Mouse (Mus musculus) spleen, postnatal 10 days (tissue): ENCODE measurements around the gene Grik1.

Source experiments
- DNase-seq, 2 experiments: peaks; one replicate each; pipeline ENCODE4 v3.0.0; 2021 to 2022; ENCODE audit warnings: low spot score in 2 of 2

Grik1 gene

DNA sequence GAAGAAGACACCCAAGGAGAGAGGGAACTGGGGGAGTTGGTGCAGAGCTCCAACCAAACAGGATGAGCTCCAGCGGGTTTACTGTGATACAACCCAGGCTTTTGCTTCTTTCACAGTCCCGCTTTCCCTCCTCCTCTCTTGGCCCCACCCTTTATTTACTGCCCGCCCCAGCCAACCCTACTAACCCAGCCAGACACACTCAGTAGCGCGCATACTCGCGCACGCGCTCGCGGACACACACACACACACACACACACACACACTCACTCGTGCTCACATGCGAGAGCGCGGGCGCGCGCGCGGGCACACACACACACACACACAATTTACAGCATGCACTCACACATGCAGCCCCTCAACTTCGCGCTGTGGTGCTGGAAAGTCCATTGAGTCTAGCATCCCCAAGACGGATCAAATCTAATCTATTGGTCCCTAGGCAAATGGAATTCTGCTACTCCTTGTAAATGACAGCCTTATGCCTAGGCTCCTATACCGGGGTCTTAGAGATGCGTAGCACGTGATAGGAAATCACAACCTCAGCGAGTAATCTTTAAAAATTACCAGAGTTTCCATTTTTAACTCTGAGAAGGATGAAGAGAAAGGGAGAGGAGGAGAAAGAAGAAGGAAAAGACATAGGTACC is at the start of gene Grik1:
Gene Grik1 (minus strand): TSS at position 134 of the 641 bp plus-strand sequence.
- DNase-seq, result no peak

GRCm38 (mm10) chr16:88294209-88294608 is 4.1 kb upstream of the Grik1 start:
- no peak for DNase-seq

DNA sequence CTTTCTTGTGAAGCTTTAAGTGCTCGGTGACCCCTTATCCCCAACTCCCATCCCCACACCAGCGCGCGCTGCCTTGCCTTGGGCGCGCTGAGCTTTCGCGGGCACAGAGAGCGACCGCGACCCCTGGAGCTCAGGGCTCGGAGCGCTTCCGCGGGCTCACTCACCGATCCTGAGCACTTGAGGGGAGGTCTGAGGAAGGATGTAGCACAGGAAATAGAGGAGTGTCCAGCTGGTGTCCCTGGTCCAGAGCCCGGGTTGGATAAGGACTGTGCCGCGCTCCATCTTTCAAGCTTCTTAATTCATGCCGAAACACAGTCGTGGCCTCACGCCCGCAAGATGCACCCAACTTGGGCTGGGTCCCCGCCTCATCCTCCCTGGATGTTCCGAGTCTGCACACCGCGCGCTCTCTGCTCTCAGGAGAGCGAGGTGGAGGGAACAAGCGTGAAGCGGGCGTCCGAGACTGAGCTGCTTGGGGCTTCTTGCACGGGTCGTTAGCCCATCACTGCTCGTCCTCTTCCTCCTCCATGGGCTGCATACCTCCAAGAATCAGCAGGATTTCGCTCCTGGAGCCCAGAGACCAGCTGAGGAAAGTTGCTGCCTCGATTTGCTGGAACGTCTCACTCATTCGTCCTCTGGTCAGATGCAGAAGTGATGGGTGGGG is 514 bp downstream of the Grik1 start:
- DNase-seq, result no peak

DNA sequence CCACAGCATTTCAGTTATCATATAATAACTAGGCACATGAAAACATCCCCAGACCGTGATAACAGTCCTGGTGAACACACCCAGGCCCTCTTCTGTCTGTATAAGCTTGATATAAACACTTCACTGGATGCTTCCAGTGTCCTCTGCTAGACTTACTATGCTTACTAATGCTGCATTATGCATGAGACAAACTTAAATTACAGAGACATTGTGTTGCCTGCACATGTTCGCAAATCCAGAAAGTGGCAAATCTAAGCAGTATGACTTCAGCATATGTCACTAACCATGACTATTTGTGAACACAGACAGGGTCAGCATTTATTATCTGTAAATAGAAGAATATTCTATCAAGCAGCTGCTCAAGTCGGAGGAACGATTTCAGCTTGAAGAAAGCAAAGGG is 31.7 kb downstream of the Grik1 start:
- DNase-seq, result no peak

DNA sequence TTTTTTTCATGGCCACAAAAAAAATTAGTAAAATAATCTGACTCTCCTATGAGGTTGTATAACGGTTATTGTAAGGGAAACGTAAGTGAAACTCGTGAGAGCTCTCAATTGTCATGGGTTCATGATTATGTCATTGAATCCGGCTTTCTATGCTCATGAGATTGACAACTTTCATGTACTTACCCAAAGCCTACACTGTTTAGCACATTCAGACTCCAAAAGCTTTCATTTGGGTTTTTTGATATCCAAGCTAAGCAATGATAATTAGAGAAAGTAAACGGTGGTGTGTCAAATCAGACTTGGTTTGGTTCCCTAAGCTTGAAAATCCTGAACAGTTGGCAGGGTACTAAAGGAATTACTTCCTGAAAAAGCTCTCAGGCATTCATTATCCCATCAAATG is 33.0 kb downstream of the Grik1 start:
- no peak for DNase-seq

GRCm38 (mm10) chr16:88256101-88256500 is 34.0 kb downstream of the Grik1 start:
- no peak for DNase-seq

DNA sequence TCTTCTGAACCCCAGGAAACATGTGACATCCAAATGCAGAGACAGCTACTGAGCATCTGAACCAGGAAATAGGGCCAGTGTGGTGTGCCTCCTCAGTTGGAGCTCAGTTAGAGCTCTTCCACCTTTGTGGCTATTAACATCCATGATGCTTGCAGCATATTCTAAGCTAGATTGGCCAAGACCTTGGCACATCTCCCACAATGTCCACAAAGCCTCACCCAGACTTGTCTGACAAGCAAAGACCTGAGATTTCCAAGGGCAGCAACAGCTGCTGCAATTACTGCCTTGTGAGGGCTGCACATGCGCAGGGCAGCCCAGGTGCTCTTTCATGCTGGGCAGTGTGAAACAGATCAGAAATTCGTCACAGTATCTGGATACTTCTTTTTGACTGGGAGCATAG is 37.4 kb downstream of the Grik1 start:
- no peak for DNase-seq

GRCm38 (mm10) chr16:88251049-88251448 is 39.0 kb downstream of the Grik1 start:
- no peak for DNase-seq

DNA sequence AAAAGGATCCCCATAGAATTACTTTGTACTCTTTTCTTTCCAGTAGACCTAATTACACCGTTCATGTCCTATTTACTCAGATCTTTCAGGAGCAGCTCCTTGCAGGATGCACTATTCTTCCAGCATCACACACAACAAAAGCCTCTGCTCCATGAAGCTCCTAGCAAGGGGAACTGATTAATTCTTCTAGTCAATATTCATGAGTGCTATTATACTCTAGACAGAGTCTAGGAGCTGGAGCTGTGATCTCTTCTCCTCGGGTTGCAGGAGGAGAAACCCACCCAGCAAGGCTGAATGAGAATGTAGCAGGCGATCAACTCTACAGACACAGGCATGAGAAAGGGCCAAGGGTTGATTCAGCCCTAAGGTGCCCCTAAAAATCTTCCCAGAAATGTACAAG is 40.2 kb downstream of the Grik1 start:
- DNase-seq, result no peak

DNA sequence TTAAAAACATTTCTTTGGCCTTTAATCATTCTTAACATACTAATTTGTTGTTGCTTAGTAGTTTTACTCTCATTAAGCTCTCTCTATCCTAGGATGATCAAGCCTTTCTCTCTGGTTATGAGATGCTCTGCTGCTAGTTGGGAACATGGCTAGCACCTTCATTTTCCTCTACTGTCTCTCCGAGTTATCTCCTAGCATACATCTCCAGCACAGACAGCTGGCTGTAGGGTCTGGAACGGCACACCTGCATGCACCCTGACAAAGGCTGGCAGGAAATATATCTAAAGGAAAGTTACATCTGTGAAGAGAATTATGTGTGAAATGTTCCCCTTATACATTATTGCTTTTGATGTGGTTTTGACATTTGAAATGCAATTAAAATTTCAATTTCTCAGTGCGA is 42.5 kb downstream of the Grik1 start:
- no peak for DNase-seq

DNA sequence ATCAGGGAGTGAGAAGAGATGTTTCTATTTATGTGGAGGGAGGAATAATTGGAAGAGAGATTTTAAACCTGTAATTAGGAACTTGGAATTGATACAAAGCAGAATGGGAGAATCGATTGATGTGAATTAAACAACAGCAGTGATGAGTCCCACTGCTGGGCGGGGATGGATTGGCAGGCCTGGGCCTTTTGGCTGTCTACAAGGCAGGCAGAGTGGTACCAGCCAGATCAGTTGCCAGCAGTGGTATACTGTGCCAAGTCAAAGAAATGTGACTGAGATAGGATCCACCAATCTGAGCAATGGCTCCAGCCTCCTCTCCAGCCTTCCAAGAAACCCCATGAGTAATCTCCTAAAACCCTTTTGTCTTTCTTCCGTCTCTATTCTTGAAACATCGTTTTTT is 45.4 kb downstream of the Grik1 start:
- DNase-seq, result no peak

GRCm38 (mm10) chr16:88225616-88226015 is 64.4 kb downstream of the Grik1 start:
- no peak for DNase-seq

DNA sequence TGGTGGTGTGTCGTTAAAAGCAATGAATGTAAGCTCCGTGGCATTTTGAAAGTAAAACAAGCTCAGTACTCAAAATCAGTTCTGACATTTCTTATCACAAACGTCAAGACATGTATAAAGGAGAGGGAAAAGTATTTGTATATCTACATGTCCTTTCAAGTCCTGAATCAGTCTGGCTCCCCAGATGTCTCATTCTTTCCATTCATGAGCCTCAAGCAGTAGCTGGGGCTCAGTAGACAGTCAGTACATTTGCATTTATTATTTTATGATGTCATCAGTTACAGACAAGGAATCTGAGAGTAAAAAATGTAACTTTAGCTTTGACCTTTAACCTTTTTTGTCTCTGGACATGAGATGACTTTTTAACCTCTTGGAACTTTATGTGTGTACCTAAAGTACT is 68.1 kb downstream of the Grik1 start:
- DNase-seq, result no peak

DNA sequence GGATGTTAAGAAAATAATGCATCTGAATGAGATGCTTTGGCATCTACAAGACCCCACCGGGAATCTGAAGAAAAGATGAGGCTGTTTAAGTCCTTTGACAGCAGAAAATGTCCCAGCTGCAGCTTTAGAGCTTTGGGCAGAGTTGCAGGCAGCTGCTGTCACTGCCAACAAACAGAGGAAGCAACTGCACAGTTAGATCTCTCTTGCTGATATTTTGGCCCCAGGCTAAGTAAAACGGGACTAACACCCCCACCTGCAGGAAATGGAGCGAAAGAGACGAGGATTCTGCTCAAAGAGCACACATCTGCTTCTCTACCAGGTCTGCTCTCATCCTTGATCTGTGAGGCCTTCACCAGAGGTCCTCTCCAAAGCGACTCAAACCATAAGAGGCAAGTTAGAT is 77.5 kb downstream of the Grik1 start:
- DNase-seq, result no peak

DNA sequence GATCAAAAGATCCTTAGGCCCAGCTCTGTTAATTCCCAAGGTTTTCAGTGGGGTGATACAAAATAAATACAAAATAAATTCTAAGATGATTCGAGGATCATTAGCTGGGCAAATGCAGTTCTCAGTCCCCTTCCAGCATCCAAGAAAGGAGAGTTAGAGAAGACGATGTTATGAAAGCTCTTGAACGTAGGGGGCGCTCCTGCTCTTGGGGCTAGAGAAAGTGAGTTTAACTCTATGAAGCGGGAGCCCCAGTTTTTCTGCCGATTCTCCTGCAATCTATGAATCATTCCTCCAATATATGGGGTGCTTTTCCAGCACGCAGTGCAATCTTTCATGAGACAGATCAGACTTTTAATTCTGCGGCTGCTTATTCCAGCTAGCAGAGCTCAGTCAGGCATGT is 78.2 kb downstream of the Grik1 start:
- no peak for DNase-seq

- peak; percentile 9 to 53 for DNase-seq
Observed at GRCm38 (mm10) chr16:88204400-88204799, 85.7 kb downstream of the Grik1 start.

- DNase-seq, result no peak
Observed at GRCm38 (mm10) chr16:88203985-88204384, 86.1 kb downstream of the Grik1 start.

DNA sequence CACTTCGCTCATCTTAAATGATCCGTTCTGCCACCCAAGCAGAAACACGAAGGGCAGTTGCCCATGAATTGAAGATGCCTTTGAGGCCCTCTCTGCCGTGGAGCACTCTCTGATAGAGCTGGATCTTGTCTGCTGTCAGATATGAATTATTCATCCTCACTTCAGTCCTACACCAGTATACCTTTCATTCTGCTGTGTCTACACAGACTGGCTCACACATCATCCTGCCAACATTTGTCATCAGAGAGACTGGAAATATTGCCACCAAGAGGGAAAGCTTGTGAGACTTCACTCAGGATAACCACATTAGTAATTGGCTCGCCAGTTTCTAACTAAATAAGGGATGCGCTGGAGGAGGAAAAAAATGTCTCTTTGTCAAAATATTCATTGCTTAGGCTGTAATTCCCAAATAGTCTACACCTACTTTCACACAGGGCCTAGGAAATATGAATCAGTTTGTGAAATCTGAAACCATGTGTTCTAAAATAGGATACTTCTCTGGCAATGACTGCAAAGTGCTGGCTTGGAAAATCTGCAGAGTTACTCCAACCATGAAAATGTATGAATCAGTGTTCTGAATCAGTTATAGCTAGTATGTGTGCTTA is 102.5 kb downstream of the Grik1 start:
- DNase-seq, result no peak

GRCm38 (mm10) chr16:88178813-88179212 is 111.3 kb downstream of the Grik1 start:
- no peak for DNase-seq

GRCm38 (mm10) chr16:88177364-88177763 is 112.7 kb downstream of the Grik1 start:
- DNase-seq, result no peak

- DNase-seq, result no peak
Observed at GRCm38 (mm10) chr16:88174083-88174721, 115.9 kb downstream of the Grik1 start.

DNA sequence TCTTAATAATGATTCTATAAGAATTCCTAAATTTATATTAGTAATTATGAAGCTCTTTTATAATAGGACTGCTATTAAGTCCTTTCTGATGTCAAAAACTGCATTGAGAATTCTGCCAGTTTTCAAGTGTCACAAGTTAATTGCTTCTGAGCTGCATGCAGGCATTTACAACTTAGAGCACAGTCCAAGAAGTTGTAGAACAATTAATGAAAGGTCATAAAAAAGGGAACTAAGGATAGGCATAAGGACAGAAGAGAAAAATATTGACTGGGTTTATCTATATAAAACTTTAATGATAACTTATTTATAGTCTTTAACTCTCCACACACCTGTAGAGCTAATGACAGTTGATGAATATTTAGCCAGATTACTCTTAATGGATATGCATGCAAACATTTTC is 123.5 kb downstream of the Grik1 start:
- DNase-seq, result no peak

DNA sequence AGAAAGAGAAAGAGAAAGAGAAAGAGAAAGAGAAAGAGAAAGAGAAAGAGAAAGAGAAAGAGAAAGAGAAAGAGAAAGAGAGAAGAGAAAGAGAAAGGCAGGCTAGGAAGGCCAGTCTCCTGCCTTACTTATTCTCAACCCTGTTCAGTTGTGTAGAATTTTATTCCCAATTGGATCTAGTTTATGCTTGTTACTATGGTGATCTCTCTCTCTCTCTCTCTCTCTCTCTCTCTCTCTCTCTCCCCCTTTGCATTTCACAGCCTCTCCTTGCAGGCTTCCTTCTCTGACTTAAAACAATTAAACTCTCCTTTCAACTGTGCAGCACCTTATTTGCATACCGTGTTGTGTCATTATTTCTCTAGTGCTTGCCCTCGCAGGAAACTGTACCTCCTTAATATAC is 147.5 kb downstream of the Grik1 start:
- no peak for DNase-seq
